Mouse (Mus musculus) frontal cortex, postnatal 25 days (tissue): ENCODE measurements around the gene Fzd7.

Source experiments
- DNase-seq, 2 experiments: peaks; one replicate each; pipeline ENCODE4 v3.0.0; 2022; ENCODE audit warnings: low spot score in 2 of 2

The Fzd7 gene

GRCm38 (mm10) chr1:59472368-59473180 is 9.7 kb upstream of the Fzd7 start:
- DNase-seq, result no peak

GRCm38 (mm10) chr1:59473181-59473555 is 9.1 kb upstream of the Fzd7 start:
- DNase-seq, result no peak

- no peak for DNase-seq
These were observed 6.6 kb upstream of the Fzd7 start for GRCm38 (mm10) chr1:59475618-59476017.

- DNase-seq, result no peak
These were observed 3.3 kb upstream of the Fzd7 start for GRCm38 (mm10) chr1:59478911-59479310.

GRCm38 (mm10) chr1:59480821-59481455 is 1.3 kb upstream of the Fzd7 start:
- no peak for DNase-seq

- DNase-seq, result peak; percentile 60 to 67
These were observed 550 bp upstream of the Fzd7 start for GRCm38 (mm10) chr1:59481456-59482291.

- DNase-seq, result no peak
These were observed 684 bp downstream of the Fzd7 start for GRCm38 (mm10) chr1:59482696-59483520.

GRCm38 (mm10) chr1:59483521-59484245 is 1.5 kb downstream of the Fzd7 start:
- DNase-seq, result peak; percentile 40 to 59

- DNase-seq, result no peak
These were observed 2.1 kb downstream of the Fzd7 start for GRCm38 (mm10) chr1:59484314-59484713.

- DNase-seq, result no peak
These were observed 2.9 kb downstream of the Fzd7 start for GRCm38 (mm10) chr1:59484791-59485785.

- DNase-seq, result no peak
These were observed 3.6 kb downstream of the Fzd7 start for GRCm38 (mm10) chr1:59485803-59486202.

- DNase-seq, result no peak
These were observed 5.4 kb downstream of the Fzd7 start for GRCm38 (mm10) chr1:59487651-59488051.

- DNase-seq, result no peak
These were observed 6.3 kb downstream of the Fzd7 start for GRCm38 (mm10) chr1:59488481-59488880.

GRCm38 (mm10) chr1:59488991-59489390 is 6.8 kb downstream of the Fzd7 start:
- DNase-seq, result no peak

- no peak for DNase-seq
These were observed 9.3 kb downstream of the Fzd7 start for GRCm38 (mm10) chr1:59491517-59491916.

- no peak for DNase-seq
These were observed 10.2 kb downstream of the Fzd7 start for GRCm38 (mm10) chr1:59492432-59492831.

GRCm38 (mm10) chr1:59495970-59496369 is 13.7 kb downstream of the Fzd7 start:
- DNase-seq, result no peak

- no peak for DNase-seq
These were observed 15.8 kb downstream of the Fzd7 start for GRCm38 (mm10) chr1:59497741-59498613.

- DNase-seq, result no peak
These were observed 17.1 kb downstream of the Fzd7 start for GRCm38 (mm10) chr1:59499327-59499726.
